Mouse (Mus musculus) stomach, postnatal 0 days (tissue): ENCODE data around the gene 9430015G10Rik.

ENCODE experiments used
- CTCF ChIP-seq: IDR thresholded peaks from 2 replicates; pipeline ENCODE4 v1.5.1; 2016; ENCODE audit warnings: antibody characterized with exemption, low read depth, mild to moderate bottlenecking, moderate library complexity
- EP300 ChIP-seq: optimal IDR thresholded peaks from 2 replicates; pipeline ENCODE3; 2016; ENCODE audit warnings: antibody characterized with exemption

GRCm38 (mm10) chr4:156085256-156085655 lies 24.5 kb upstream of the 9430015G10Rik start:
- TF ChIP-seq CTCF (no peak), EP300 (no peak)
